Mouse (Mus musculus) CH12.LX (cell line): ENCODE results near the gene Scn3b. TPM values are rescaled to one million over a fixed set of nuclear protein-coding genes. Genes with fewer than 3 reads are reported as not detected.

Experiments
- DNase-seq: peaks from one replicate; pipeline ENCODE4 v3.0.0-alpha.2; 2013; ENCODE audit errors: extremely low read depth
- H3K27ac ChIP-seq: 2 replicates; pipeline ENCODE4 v1.5.1; 2012; ENCODE audit warnings: low read depth, mild to moderate bottlenecking, control low read depth, moderate library complexity; ENCODE audit not compliant: insufficient read depth
- H3K27me3 ChIP-seq: replicated peaks from 2 replicates; pipeline ENCODE3; 2012; ENCODE audit warnings: inconsistent platforms
- H3K36me3 ChIP-seq, 2 experiments: replicated peaks in 1 of 2; 2 replicates each; pipeline versions ENCODE3 to v1.6.1; 2012; ENCODE audit warnings: inconsistent platforms in 1 of 2, low read length in 1 of 2, mild to moderate bottlenecking in 1 of 2, mixed read lengths in 1 of 2, moderate library complexity in 1 of 2; ENCODE audit not compliant: control insufficient read depth in 1 of 2, insufficient read depth in 1 of 2
- H3K4me1 ChIP-seq, 2 experiments: 2 replicates each; pipeline ENCODE4 v1.6.1; 2012; ENCODE audit warnings: inconsistent platforms in 1 of 2, moderate library complexity in 1 of 2; ENCODE audit not compliant: insufficient read depth in 2 of 2, control insufficient read depth in 1 of 2
- H3K4me2 ChIP-seq: 2 replicates; pipeline ENCODE4 v1.6.1; 2012; ENCODE audit warnings: low read depth, mild to moderate bottlenecking, control low read depth; ENCODE audit not compliant: poor library complexity, insufficient read depth, severe bottlenecking
- H3K4me3 ChIP-seq, 3 experiments: fragments of 150-350 bp in 1 of 3; sonication (generic) in 1 of 3; replicated peaks in 1 of 3; 2 replicates each; pipeline versions ENCODE3 to v1.5.1; 2011 to 2012; ENCODE audit warnings: low read depth in 2 of 3, low read length in 2 of 3, mild to moderate bottlenecking in 2 of 3, moderate library complexity in 2 of 3, control low read depth in 1 of 3, improper control_type of control experiment in 1 of 3, inconsistent platforms in 1 of 3, mixed read lengths in 1 of 3; ENCODE audit not compliant: poor library complexity in 1 of 3
- H3K79me2 ChIP-seq: replicated peaks from 2 replicates; pipeline ENCODE4 v1.6.1; 2012; ENCODE audit warnings: mild to moderate bottlenecking, moderate library complexity; ENCODE audit not compliant: control insufficient read depth, poor library complexity, insufficient read depth, severe bottlenecking; ENCODE audit errors: extremely low read depth
- H3K9ac ChIP-seq: 2 replicates; pipeline ENCODE4 v1.6.1; 2012; ENCODE audit warnings: low read depth, mild to moderate bottlenecking, control low read depth, moderate library complexity; ENCODE audit not compliant: insufficient read depth
- H3K9me3 ChIP-seq: replicated peaks from 2 replicates; pipeline ENCODE3; 2012; ENCODE audit warnings: low read length, inconsistent platforms, mixed read lengths
- BHLHE40 ChIP-seq: IDR thresholded peaks from 2 replicates; pipeline ENCODE4 v1.6.1; 2011; ENCODE audit warnings: mild to moderate bottlenecking, low read depth, low read length, improper control_type of control experiment
- CHD1 ChIP-seq: IDR thresholded peaks from 2 replicates; pipeline ENCODE4 v1.6.1; 2012; ENCODE audit warnings: low read depth, low read length, improper control_type of control experiment, inconsistent platforms
- CHD2 ChIP-seq: IDR thresholded peaks from 2 replicates; pipeline ENCODE4 v1.6.1; 2011; ENCODE audit warnings: low read length, improper control_type of control experiment
- E2F4 ChIP-seq: IDR thresholded peaks from 2 replicates; pipeline ENCODE4 v1.6.1; 2011; ENCODE audit warnings: low read depth, low read length, improper control_type of control experiment; ENCODE audit not compliant: insufficient replicate concordance
- ELF1 ChIP-seq: IDR thresholded peaks from 2 replicates; pipeline ENCODE4 v1.6.1; 2014; ENCODE audit warnings: low read depth, mild to moderate bottlenecking, inconsistent platforms, low read length, improper control_type of control experiment
- ETS1 ChIP-seq: conservative IDR thresholded peaks from 2 replicates; pipeline ENCODE4 v1.6.1; 2012; ENCODE audit warnings: low read depth, mild to moderate bottlenecking, inconsistent platforms, low read length, improper control_type of control experiment, moderate library complexity
- HCFC1 ChIP-seq: IDR thresholded peaks from 2 replicates; pipeline ENCODE4 v1.6.1; 2012; ENCODE audit warnings: low read depth, mild to moderate bottlenecking, inconsistent platforms, low read length, improper control_type of control experiment
- JUN ChIP-seq: IDR thresholded peaks from 2 replicates; pipeline ENCODE4 v1.6.1; 2011; ENCODE audit warnings: low read depth, mild to moderate bottlenecking, low read length, improper control_type of control experiment, moderate library complexity; ENCODE audit not compliant: insufficient read depth
- JUND ChIP-seq: conservative IDR thresholded peaks from 2 replicates; pipeline ENCODE4 v1.6.1; 2011; ENCODE audit warnings: low read depth, low read length, improper control_type of control experiment
- MAFK ChIP-seq: IDR thresholded peaks from 2 replicates; pipeline ENCODE4 v1.6.1; 2011; ENCODE audit warnings: low read length, improper control_type of control experiment; ENCODE audit not compliant: insufficient replicate concordance
- MAZ ChIP-seq: IDR thresholded peaks from 2 replicates; pipeline ENCODE4 v1.6.1; 2012; ENCODE audit warnings: low read depth, mild to moderate bottlenecking, inconsistent platforms, low read length, improper control_type of control experiment, moderate library complexity
- MYC ChIP-seq: IDR thresholded peaks from 2 replicates; pipeline ENCODE4 v1.6.1; 2011; ENCODE audit warnings: low read depth, mild to moderate bottlenecking, improper control_type of control experiment, low read length
- NELFE ChIP-seq: IDR thresholded peaks from 2 replicates; pipeline ENCODE4 v1.6.1; 2011; ENCODE audit warnings: low read depth, low read length, improper control_type of control experiment
- NRF1 ChIP-seq: IDR thresholded peaks from 2 replicates; pipeline ENCODE4 v1.6.1; 2014; ENCODE audit warnings: low read depth, mild to moderate bottlenecking, inconsistent platforms, low read length, improper control_type of control experiment, moderate library complexity
- PAX5 ChIP-seq: IDR thresholded peaks from 2 replicates; pipeline ENCODE4 v1.6.1; 2012; ENCODE audit warnings: low read length, inconsistent platforms, mixed read lengths
- POLR2A ChIP-seq: IDR thresholded peaks from 2 replicates; pipeline ENCODE4 v1.6.1; 2011; ENCODE audit warnings: low read depth, mild to moderate bottlenecking, improper control_type of control experiment, low read length
- RCOR1 ChIP-seq: conservative IDR thresholded peaks from 2 replicates; pipeline ENCODE4 v1.6.1; 2012; ENCODE audit warnings: low read depth, mild to moderate bottlenecking, inconsistent platforms, low read length, improper control_type of control experiment
- SMC3 ChIP-seq: IDR thresholded peaks from 2 replicates; pipeline ENCODE4 v1.6.1; 2011; ENCODE audit warnings: low read depth, low read length, improper control_type of control experiment
- TCF12 ChIP-seq: IDR thresholded peaks from 2 replicates; pipeline ENCODE4 v1.6.1; 2014; ENCODE audit warnings: low read depth, mild to moderate bottlenecking, inconsistent platforms, low read length, improper control_type of control experiment
- USF2 ChIP-seq: conservative IDR thresholded peaks from 2 replicates; pipeline ENCODE4 v1.6.1; 2011; ENCODE audit warnings: low read depth, low read length, improper control_type of control experiment
- ZC3H11A ChIP-seq: IDR thresholded peaks from 2 replicates; pipeline ENCODE4 v1.6.1; 2012; ENCODE audit warnings: low read depth, mild to moderate bottlenecking, inconsistent platforms, low read length, improper control_type of control experiment
- ZKSCAN1 ChIP-seq: IDR thresholded peaks from 2 replicates; pipeline ENCODE4 v1.6.1; 2012; ENCODE audit warnings: low read depth, inconsistent platforms, low read length, improper control_type of control experiment, borderline replicate concordance
- dilution Hi-C: fragments of 300-500 bp; cut with MboI; formaldehyde crosslinking; loops from 2 replicates; pipeline ENCODE4 v1.14.3; 2020; ENCODE audit warnings: low sequenced_read_pairs; ENCODE audit not compliant: extremely low pct_unique_long_range_greater_than_20kb, extremely low pct_ligation_motif_present
- in situ Hi-C: fragments of 300-500 bp; cut with MboI; formaldehyde crosslinking; loops from 3 replicates; pipeline ENCODE4 v1.14.3; 2019; ENCODE audit warnings: low sequenced_read_pairs, low pct_ligation_motif_present, low pct_unique_long_range_greater_than_20kb, mixed read lengths
- polyA plus RNA-seq: library from polyadenylated mRNA; unstranded; fragments of >175 nt; gene quantifications from 2 replicates; pipeline ENCODE4 v1.2.1, GENCODE M21; 2012; ENCODE audit warnings: low read depth; ENCODE audit not compliant: insufficient read length
- total RNA-seq, 2 experiments: library from RNA; depleted of rRNA; stranded (reverse); fragments of 300-350 nt in 1 of 2; fragments of >200 nt in 1 of 2; gene quantifications; 2 replicates each; pipeline ENCODE4 v1.2.3; 2012 to 2014

Scn3b gene
- total and polyA plus RNA-seq, 3 experiments: 0.08 to 0.34 TPM; not detected in 1

DNA sequence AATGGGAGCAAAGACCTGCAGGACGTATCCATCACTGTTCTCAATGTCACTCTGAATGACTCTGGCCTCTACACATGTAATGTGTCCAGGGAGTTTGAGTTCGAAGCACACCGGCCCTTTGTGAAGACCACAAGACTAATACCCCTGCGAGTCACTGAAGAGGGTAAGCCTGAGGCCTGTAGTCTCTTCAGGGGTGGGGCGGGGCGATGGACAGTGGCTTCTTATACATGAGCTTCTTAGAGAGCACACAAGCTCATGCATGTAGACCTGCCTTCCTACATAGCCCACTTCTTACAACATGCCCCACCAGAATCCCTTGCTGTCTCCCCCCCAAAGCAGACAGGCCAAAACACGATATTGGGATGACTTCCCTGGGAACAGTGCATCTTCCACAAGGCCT is 10.4 kb downstream of the Scn3b start:
- H3K4me2 ChIP-seq: no peak overlapping the region
- TF ChIP-seq E2F4 (no peak), JUN (no peak), MAFK (no peak), USF2 (no peak), NRF1 (no peak), TCF12 (no peak), ZKSCAN1 (no peak), POLR2A (no peak), BHLHE40 (no peak), MYC (no peak), ZC3H11A (no peak), PAX5 (no peak), RCOR1 (no peak), SMC3 (no peak), CHD2 (no peak), CHD1 (no peak), MAZ (no peak), HCFC1 (no peak)
- H3K4me1 ChIP-seq: no peaks in the 10 kb centered on the region
- no peak overlapping the region for H3K4me3 ChIP-seq
- no peaks in the 10 kb centered on the region for H3K27me3 ChIP-seq
- DNase-seq: no peak
- no peaks in the 10 kb centered on the region for H3K79me2 ChIP-seq
- dilution Hi-C loops (no loop called here), in situ Hi-C loops (no loop called here)
- no peak overlapping the region for H3K9ac ChIP-seq
- no peaks in the 10 kb centered on the region for H3K36me3 ChIP-seq
- no peaks in the 10 kb centered on the region for H3K9me3 ChIP-seq
- no peak overlapping the region for H3K27ac ChIP-seq

DNA sequence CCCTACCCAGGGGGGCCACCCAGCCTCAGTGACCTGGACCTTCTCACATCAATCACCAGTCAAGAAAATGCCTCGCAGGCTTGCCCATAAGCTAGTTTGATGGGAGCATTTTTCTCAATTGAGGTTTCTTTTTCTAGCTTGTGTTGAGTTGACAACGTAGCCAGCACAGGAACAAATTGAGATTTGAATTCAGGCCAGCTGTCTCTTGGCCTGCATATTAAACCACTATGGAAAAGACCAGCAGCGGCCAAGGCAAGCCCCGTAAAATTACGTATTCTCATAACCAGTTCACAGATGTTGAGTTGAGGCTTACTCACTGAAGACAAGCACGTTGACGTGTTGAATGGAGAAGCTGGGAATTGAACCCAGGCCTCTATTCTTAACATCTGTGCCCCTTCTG is 14.0 kb downstream of the Scn3b start:
- dilution Hi-C loops: no loop called here

More for the DNA sequence above, 14.0 kb downstream of the Scn3b start:
- H3K27me3 ChIP-seq: no peaks in the 10 kb centered on the region
- DNase-seq: no peak
- no peaks in the 10 kb centered on the region for H3K9me3 ChIP-seq
- H3K79me2 ChIP-seq: no peaks in the 10 kb centered on the region
- H3K4me3 ChIP-seq: no peak overlapping the region
- no peaks in the 10 kb centered on the region for H3K4me1 ChIP-seq
- no peak overlapping the region for H3K4me2 ChIP-seq
- no peak overlapping the region for H3K9ac ChIP-seq
- no peaks in the 10 kb centered on the region for H3K36me3 ChIP-seq
- in situ Hi-C loops: no loop called here
- no peak overlapping the region for H3K27ac ChIP-seq
- TF ChIP-seq MYC (no peak), ETS1 (no peak), NELFE (no peak), TCF12 (no peak), JUND (no peak), ELF1 (no peak)
- TF ChIP-seq, all 38 proteins: peak for 0
